Mouse (Mus musculus): Measurements from ENCODE around the gene Gm49320. TPM values are rescaled to one million over a fixed set of nuclear protein-coding genes. Genes with fewer than 3 reads are reported as not detected.

Gene Gm49320
- polyA plus RNA-seq, 1 experiment from 2014 or later = not detected

DNA sequence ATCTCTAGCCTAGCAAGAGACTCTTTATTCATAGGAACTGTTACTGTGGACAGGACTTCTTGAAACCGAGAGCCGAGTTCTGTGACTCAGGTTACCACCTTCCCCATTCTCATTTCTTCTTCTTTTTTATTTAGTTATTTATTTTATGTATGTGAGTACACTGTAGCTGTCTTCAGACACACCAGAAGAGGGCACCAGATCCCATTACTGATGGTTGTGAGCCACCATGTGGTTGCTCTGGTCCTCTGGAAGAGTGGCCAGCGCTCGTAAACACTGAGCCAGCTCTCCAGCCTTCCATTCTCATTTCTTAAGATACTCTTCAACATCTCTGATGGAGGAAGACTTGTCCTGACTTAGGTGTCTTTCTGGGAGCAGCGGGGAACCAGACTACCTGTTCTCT is 54.1 kb downstream of the Gm49320 start:
- no peaks in the 10 kb centered on the region for H3K4me1 ChIP-seq (ENCODE audit: insufficient read depth)
- ATAC-seq = no peak
- TF ChIP-seq EP300 (IDR thresholded peaks at IDR 0.05; ENCODE audit: low read depth) = no peak
- TF ChIP-seq CTCF (IDR thresholded peaks at IDR 0.05; ENCODE audit: low read depth) = peak; percentile 29

DNA sequence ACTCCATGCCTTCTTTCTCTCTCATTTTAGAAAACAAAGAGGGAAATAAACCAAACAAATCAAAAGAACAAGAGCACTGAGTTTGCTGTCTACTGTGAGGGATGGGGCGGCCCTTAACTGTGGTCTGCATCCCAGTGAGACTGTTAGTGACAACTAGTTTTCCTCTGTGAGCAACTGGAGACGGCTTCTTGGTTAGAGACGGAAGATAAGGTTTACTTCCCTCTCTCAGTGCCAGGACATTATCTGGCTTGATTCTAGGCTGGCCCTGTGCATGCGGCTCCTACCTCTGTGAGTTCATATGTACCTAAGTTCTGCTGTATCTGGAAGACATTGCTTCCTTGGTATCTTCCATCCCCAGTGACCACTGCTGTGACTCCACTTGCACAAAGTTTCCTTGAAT is 59.2 kb downstream of the Gm49320 start:
- no peak overlapping the region for H3K27ac ChIP-seq (ENCODE audit: low read depth)
- ATAC-seq (no peak), DNase-seq (no peak)
- H3K4me2 ChIP-seq (ENCODE audit: low read depth, low read length) = no peak overlapping the region
- no peaks in the 10 kb centered on the region for H3K27me3 ChIP-seq (ENCODE audit: insufficient read depth, low read length)
- H3K4me3 ChIP-seq (ENCODE audit: low read depth, low read length) = no peak overlapping the region
- no peaks in the 10 kb centered on the region for H3K4me1 ChIP-seq (ENCODE audit: insufficient read depth)
- H3K9me3 ChIP-seq (ENCODE audit: low read length) = no peaks in the 10 kb centered on the region
- TF ChIP-seq EP300 (IDR thresholded peaks at IDR 0.05; ENCODE audit: low read depth) (no peak), CTCF (IDR thresholded peaks at IDR 0.05; ENCODE audit: low read depth) (no peak)
- peaks cover 85% of the 10 kb centered on the region for H3K36me3 ChIP-seq (replicated peaks; ENCODE audit: insufficient read depth, low read length)
- WGBS (ENCODE audit: insufficient replicate concordance) = 75% methylated on average over 4 of the region's 4 CpGs
- H3K9ac ChIP-seq (replicated peaks) = no peak overlapping the region

More for the DNA sequence above, 54.1 kb downstream of the Gm49320 start:
- Histone ChIP-seq H3K27ac (ENCODE audit: low read depth) (no peak overlapping the region), H3K27me3 (ENCODE audit: insufficient read depth, low read length) (no peaks in the 10 kb centered on the region), H3K36me3 (replicated peaks; ENCODE audit: insufficient read depth, low read length) (peaks cover 85% of the 10 kb centered on the region), H3K9ac (replicated peaks) (no peak overlapping the region), H3K4me2 (ENCODE audit: low read depth, low read length) (no peak overlapping the region), H3K9me3 (ENCODE audit: low read length) (no peaks in the 10 kb centered on the region), H3K4me3 (ENCODE audit: low read depth, low read length) (no peak overlapping the region)
- WGBS (ENCODE audit: insufficient replicate concordance) = 86% methylated on average over 5 of the region's 5 CpGs
- DNase-seq = no peak

Other genes starting within 250 kb of the Gm49320 start
- gene Cd209f, start 133.0 kb upstream of the Gm49320 start, polyA plus RNA-seq (2015; fragmentation: Nextera tagmentation; extraction: Ambion mirVana) = 1.1 and 1.8 TPM in 2 replicates
- 0.13 TPM in 1 of 2 replicates, not detected in the other for gene Cd209g, start 104.8 kb upstream of the Gm49320 start, polyA plus RNA-seq (2015; fragmentation: Nextera tagmentation; extraction: Ambion mirVana)
- 2.8 and 3.8 TPM in 2 replicates for gene Evi5l, start 72.3 kb upstream of the Gm49320 start, polyA plus RNA-seq (2015; fragmentation: Nextera tagmentation; extraction: Ambion mirVana)
- 0.12 and 0.15 TPM in 2 replicates for gene Prr36, start 21.4 kb upstream of the Gm49320 start, polyA plus RNA-seq (2015; fragmentation: Nextera tagmentation; extraction: Ambion mirVana)
- gene Lrrc8e, start 12.0 kb upstream of the Gm49320 start, polyA plus RNA-seq (2015; fragmentation: Nextera tagmentation; extraction: Ambion mirVana) = 0.11 and 0.13 TPM in 2 replicates
- 10.5 and 10.7 TPM in 2 replicates for gene Map2k7, start 125 bp upstream of the Gm49320 start, polyA plus RNA-seq (2015; fragmentation: Nextera tagmentation; extraction: Ambion mirVana)
- gene Tgfbr3l, start 9.3 kb downstream of the Gm49320 start, polyA plus RNA-seq (2015; fragmentation: Nextera tagmentation; extraction: Ambion mirVana) = 0.97 and 2.3 TPM in 2 replicates
- 12.6 and 13.7 TPM in 2 replicates for gene Snapc2, start 14.2 kb downstream of the Gm49320 start, polyA plus RNA-seq (2015; fragmentation: Nextera tagmentation; extraction: Ambion mirVana)
- 1.6 and 2.0 TPM in 2 replicates for gene Ctxn1, start 20.4 kb downstream of the Gm49320 start, polyA plus RNA-seq (2015; fragmentation: Nextera tagmentation; extraction: Ambion mirVana)
- 28.1 and 30.8 TPM in 2 replicates for gene Timm44, start 37.0 kb downstream of the Gm49320 start, polyA plus RNA-seq (2015; fragmentation: Nextera tagmentation; extraction: Ambion mirVana)
- 4.0 and 5.5 TPM in 2 replicates for gene Ccl25, start 86.3 kb downstream of the Gm49320 start, polyA plus RNA-seq (2015; fragmentation: Nextera tagmentation; extraction: Ambion mirVana)
- gene Elavl1, start 86.5 kb downstream of the Gm49320 start, polyA plus RNA-seq (2015; fragmentation: Nextera tagmentation; extraction: Ambion mirVana) = 57.6 and 59.6 TPM in 2 replicates

All from liver, postnatal 0 days (tissue).